Mouse (Mus musculus): Measurements from ENCODE around the gene Olfr1175-ps. TPM values are rescaled to one million over a fixed set of nuclear protein-coding genes. Genes with fewer than 3 reads are reported as not detected.

The Olfr1175-ps gene
- not detected for polyA plus RNA-seq (2017; shearing (Covaris generic))

GRCm38 (mm10) chr2:88327115-88327514 lies at the start of gene Olfr1175-ps:
Olfr1175-ps (minus strand) TSS chr2:88327215.

GRCm38 (mm10) chr2:88346392-88346791 lies 19.4 kb upstream of the Olfr1175-ps start, which contains the start of gene Olfr1177-ps:
Olfr1177-ps (minus strand) TSS chr2:88346492.

GRCm38 (mm10) chr2:88336421-88336820 lies 9.4 kb upstream of the Olfr1175-ps start, which contains the start of gene Olfr1176:
Olfr1176 (plus strand) TSS chr2:88336721.

GRCm38 (mm10) chr2:88315035-88315434 lies 12.0 kb downstream of the Olfr1175-ps start, which contains the start of gene Olfr1174-ps:
Olfr1174-ps (minus strand) TSS chr2:88315135.

GRCm38 (mm10) chr2:88279775-88280174 lies 47.2 kb downstream of the Olfr1175-ps start, which contains the start of gene Olfr1173:
Olfr1173 (minus strand) TSS chr2:88279875.

Other genes with a start within 250 kb of the Olfr1175-ps start
- gene Olfr1164, start 233.2 kb downstream of the Olfr1175-ps start, polyA plus RNA-seq (2017; shearing (Covaris generic)), result not detected
- not detected for gene Olfr1166, start 198.9 kb downstream of the Olfr1175-ps start, polyA plus RNA-seq (2017; shearing (Covaris generic))
- gene Olfr1167, start 172.0 kb downstream of the Olfr1175-ps start, polyA plus RNA-seq (2017; shearing (Covaris generic)), result 0.10 TPM
- not detected for gene Olfr1168, start 145.3 kb downstream of the Olfr1175-ps start, polyA plus RNA-seq (2017; shearing (Covaris generic))
- not detected for gene Olfr1170, start 98.9 kb downstream of the Olfr1175-ps start, polyA plus RNA-seq (2017; shearing (Covaris generic))
- 0.11 TPM for gene Olfr1173, start 47.3 kb downstream of the Olfr1175-ps start, polyA plus RNA-seq (2017; shearing (Covaris generic))
- gene Olfr1174-ps, start 12.1 kb downstream of the Olfr1175-ps start, polyA plus RNA-seq (2017; shearing (Covaris generic)), result not detected
- gene Olfr1176, start 9.5 kb upstream of the Olfr1175-ps start, polyA plus RNA-seq (2017; shearing (Covaris generic)), result not detected
- gene Olfr1177-ps, start 19.3 kb upstream of the Olfr1175-ps start, polyA plus RNA-seq (2017; shearing (Covaris generic)), result not detected
- gene Olfr1178, start 59.8 kb upstream of the Olfr1175-ps start, polyA plus RNA-seq (2017; shearing (Covaris generic)), result not detected
- not detected for gene Olfr1179, start 79.2 kb upstream of the Olfr1175-ps start, polyA plus RNA-seq (2017; shearing (Covaris generic))
- gene Olfr1180, start 91.9 kb upstream of the Olfr1175-ps start, polyA plus RNA-seq (2017; shearing (Covaris generic)), result not detected
- gene Olfr1181, start 99.0 kb upstream of the Olfr1175-ps start, polyA plus RNA-seq (2017; shearing (Covaris generic)), result not detected
- not detected for gene Gm13757, start 121.9 kb upstream of the Olfr1175-ps start, polyA plus RNA-seq (2017; shearing (Covaris generic))
- 0.26 TPM for gene Olfr1183, start 127.7 kb upstream of the Olfr1175-ps start, polyA plus RNA-seq (2017; shearing (Covaris generic))
- 0.11 TPM for gene Olfr1184, start 156.4 kb upstream of the Olfr1175-ps start, polyA plus RNA-seq (2017; shearing (Covaris generic))
- not detected for gene Olfr1185-ps1, start 166.1 kb upstream of the Olfr1175-ps start, polyA plus RNA-seq (2017; shearing (Covaris generic))
- gene Olfr1186, start 191.3 kb upstream of the Olfr1175-ps start, polyA plus RNA-seq (2017; shearing (Covaris generic)), result not detected
- not detected for gene Olfr1188, start 229.7 kb upstream of the Olfr1175-ps start, polyA plus RNA-seq (2017; shearing (Covaris generic))

Measured in naive thymus-derived CD4-positive, alpha-beta T cell, adult 5 months (primary cell).